Mouse (Mus musculus): ENCODE measurements around the gene Fpr-rs4.
"Not testable (repeated sequence)": the region's sequence is repeated elsewhere in the genome, so short reads cannot be mapped to it uniquely, and the experiment has no call there.

Fpr-rs4 gene

GRCm38 (mm10) chr17:18021433-18021832, at the start of gene Fpr-rs4:
TSS of gene Fpr-rs4 (plus strand) at chr17:18021733.
- in situ Hi-C loops (cut with MboI, MseI) = no loop called here

GRCm38 (mm10) chr17:17973443-17973842, 48.1 kb upstream of the Fpr-rs4 start:
- in situ Hi-C loops (cut with MboI, MseI) = no loop called here

GRCm38 (mm10) chr17:17981232-17981631, 40.3 kb upstream of the Fpr-rs4 start:
- in situ Hi-C loops (cut with MboI, MseI) = not testable (repeated sequence)

GRCm38 (mm10) chr17:18004752-18005151, 16.8 kb upstream of the Fpr-rs4 start:
- in situ Hi-C loops (cut with MboI, MseI) = no loop called here

DNA sequence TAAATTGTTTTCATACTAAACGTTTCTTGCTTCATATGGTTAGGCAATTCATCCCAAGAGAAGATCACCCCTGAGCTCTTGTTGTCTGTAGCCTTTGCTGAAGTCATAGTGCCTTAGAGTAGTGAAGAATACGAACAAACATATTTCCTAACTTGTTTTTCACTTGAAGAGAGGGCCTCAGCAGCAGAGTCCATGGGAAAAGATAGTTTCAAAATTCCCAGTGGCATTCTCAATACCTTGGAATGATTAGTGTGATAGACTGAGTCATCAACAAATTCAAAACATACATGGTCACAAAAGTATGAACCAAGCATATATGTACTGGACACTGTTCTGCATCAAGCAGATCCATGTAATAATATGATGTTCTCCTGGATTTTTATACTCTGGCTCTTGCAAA, 27.6 kb downstream of the Fpr-rs4 start, which contains the start of gene Vmn2r124:
Gene Vmn2r124 (plus strand): TSS at position 301 of the 400 bp plus-strand sequence.
- in situ Hi-C loops (cut with MboI, MseI) = no loop called here
